Mouse (Mus musculus) erythroblast, embryonic 14.5 days (primary cell): ENCODE data around the gene Ereg.

Experiments
- GATA1 ChIP-seq: IDR thresholded peaks from 2 replicates; pipeline ENCODE4 v1.6.1; 2012; ENCODE audit warnings: low read length, inconsistent platforms, mixed read lengths
- TAL1 ChIP-seq: IDR thresholded peaks from 3 replicates; pipeline ENCODE4 v1.6.1; 2012; ENCODE audit warnings: low read length, inconsistent platforms, mixed read lengths

GRCm38 (mm10) chr5:91037756-91038155 lies 36.7 kb upstream of the Ereg start:
- TF ChIP-seq GATA1 (no peak), TAL1 (no peak)
